Mouse (Mus musculus): ENCODE results near the gene Sgcd.

DNA sequence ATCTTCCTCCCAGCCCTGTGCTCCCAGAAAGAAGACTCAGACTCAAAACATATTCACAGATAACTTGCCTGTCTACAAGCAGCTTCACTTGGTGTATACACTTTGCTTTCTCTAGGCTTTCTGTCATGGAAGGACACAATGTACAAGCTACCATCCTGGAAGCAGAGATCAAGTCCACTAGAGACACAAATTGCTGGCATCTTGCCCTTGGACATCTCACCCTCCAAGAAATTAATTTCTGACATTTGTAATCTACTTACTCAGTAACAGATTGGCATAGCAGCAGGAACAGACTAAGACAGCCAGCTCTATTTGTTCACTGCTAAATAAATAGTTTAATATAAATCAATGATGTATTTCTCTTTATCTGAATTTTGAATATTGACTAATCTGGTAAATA is 342.9 kb downstream of the Sgcd start:
- TF ChIP-seq CTCF (IDR thresholded peaks at IDR 0.05; ENCODE audit: borderline replicate concordance, insufficient read depth, low read length) = no peak
- TF ChIP-seq POLR2A (IDR thresholded peaks at IDR 0.05; ENCODE audit: low read depth, low read length) = no peak
